Mouse (Mus musculus): ENCODE measurements around the gene Ppp4c. TPM values are rescaled to one million over a fixed set of nuclear protein-coding genes. Genes with fewer than 3 reads are reported as not detected.

Ppp4c gene
- total RNA-seq, 2 experiments from 2014 or later: 53.2 to 58.2 TPM

GRCm38 (mm10) chr7:126760391-126760802 lies 31.9 kb downstream of the Ppp4c start:
- intact Hi-C loops (cut with DNase I): loop anchor here (2.0 kb wide), 2 partner anchors 16 to 32 kb away; partner anchors contain the start of genes Ppp4c and Ypel3

GRCm38 (mm10) chr7:126759672-126760390 lies 32.5 kb downstream of the Ppp4c start:
- intact Hi-C loops (cut with DNase I): loop anchor here (2.0 kb wide), 2 partner anchors 17 to 33 kb away; partner anchors contain the start of genes Ppp4c and Ypel3
- no peak for DNase-seq

More at GRCm38 (mm10) chr7:126760391-126760802, 31.9 kb downstream of the Ppp4c start:
- peak; percentile 87 for DNase-seq

GRCm38 (mm10) chr7:126759050-126759671 lies 33.1 kb downstream of the Ppp4c start, which contains the start of gene Mapk3:
Mapk3 (plus strand) TSS chr7:126759601.
- intact Hi-C loops (cut with DNase I): no loop called here
- DNase-seq: peak; percentile 92

GRCm38 (mm10) chr7:126758539-126758938 lies 33.8 kb downstream of the Ppp4c start:
- no peak for DNase-seq
- intact Hi-C loops (cut with DNase I): no loop called here

GRCm38 (mm10) chr7:126754866-126755265 lies 37.4 kb downstream of the Ppp4c start:
- intact Hi-C loops (cut with DNase I): loop anchor here (5.0 kb wide), 1 partner anchor 357 kb away; no protein-coding TSS in a partner anchor
- DNase-seq: peak; percentile 83 to 88

DNA sequence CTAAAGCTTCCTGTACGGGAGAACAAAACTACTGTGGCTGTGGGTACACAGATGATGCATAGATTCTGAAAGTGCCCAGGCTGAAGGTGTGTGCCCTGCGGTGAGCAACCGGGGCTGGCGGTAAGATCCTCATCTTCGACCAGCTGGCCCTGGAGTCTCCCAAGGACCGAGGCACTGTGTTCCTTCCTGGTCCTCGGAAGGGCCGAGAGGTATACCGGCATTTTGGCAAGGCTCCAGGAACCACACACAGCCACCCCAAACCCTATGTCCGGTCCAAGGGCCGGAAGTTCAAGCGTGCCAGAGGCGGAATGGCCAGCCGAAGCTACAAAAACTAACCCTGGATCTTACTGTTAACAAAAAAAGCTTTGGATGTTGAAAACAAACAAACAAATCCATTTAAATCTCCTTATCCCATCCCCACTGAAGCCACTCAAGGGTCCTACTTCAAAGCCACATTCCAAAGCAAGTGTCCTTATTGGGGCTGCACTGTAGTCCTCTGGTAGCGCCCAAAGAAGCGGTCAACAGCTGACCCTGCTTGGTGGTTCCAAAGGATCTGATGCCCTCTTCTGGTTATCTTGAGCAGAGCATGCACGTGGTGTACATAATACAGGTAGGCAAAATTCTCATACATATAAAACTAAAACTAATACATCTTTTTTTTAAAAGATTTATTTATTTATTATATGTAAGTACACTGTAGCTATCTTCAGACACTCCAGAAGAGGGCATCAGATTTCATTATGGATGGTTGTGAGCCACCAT lies 42.5 kb downstream of the Ppp4c start:
- no peak for DNase-seq
- intact Hi-C loops (cut with DNase I): loop anchor here (5.0 kb wide), 1 partner anchor 363 kb away; no protein-coding TSS in a partner anchor

GRCm38 (mm10) chr7:126748824-126749223 lies 43.5 kb downstream of the Ppp4c start:
- intact Hi-C loops (cut with DNase I): no loop called here
- DNase-seq: no peak

DNA sequence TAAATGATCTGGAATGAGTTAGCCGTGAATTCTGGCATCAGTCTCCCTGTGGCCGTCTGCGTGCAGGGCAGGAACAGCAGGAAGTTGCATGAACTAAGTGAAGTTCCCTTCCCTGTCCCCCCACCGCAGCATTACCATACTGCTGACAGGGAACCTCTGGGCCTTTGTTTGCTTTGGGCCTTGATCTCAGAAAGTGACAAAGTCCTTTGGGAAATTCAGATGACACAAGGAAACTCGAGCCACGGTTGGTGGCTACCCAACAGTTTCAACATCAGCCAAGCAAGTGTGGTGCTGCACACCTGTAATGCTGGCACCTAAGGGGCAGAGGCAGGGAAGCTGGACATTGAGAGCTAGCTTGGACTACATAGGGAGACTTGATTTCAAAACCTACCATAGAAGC lies 45.5 kb downstream of the Ppp4c start:
- peak in 1 of 2 experiments; percentile 19 for DNase-seq
- intact Hi-C loops (cut with DNase I): no loop called here

GRCm38 (mm10) chr7:126746066-126746465 lies 46.2 kb downstream of the Ppp4c start:
- intact Hi-C loops (cut with DNase I): no loop called here
- DNase-seq: no peak

GRCm38 (mm10) chr7:126741964-126742482 lies 50.3 kb downstream of the Ppp4c start:
- intact Hi-C loops (cut with DNase I): no loop called here

GRCm38 (mm10) chr7:126741452-126741851 lies 50.8 kb downstream of the Ppp4c start:
- no peak for DNase-seq
- intact Hi-C loops (cut with DNase I): no loop called here

More at GRCm38 (mm10) chr7:126741964-126742482, 50.3 kb downstream of the Ppp4c start:
- DNase-seq: no peak

DNA sequence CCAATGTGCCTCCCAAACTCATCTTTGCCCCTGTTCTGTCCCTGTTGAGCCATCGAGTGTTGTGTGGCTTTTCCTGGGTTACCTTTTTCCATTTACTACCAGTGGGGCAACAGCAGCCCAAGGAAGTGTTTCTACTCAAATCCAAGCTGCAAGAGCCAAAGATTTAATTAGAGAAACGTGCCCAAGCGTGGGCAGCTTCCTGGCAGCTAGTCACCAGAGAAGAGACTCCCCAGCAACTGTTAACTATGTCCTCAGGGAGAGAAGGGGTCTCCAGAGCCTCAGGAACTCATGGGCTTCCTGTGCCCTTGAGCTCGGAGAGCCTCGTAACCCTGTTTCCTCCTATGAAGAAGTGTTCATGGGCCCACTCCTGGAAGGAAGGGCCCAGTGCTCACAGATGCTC lies 51.3 kb downstream of the Ppp4c start:
- intact Hi-C loops (cut with DNase I): no loop called here
- no peak for DNase-seq

DNA sequence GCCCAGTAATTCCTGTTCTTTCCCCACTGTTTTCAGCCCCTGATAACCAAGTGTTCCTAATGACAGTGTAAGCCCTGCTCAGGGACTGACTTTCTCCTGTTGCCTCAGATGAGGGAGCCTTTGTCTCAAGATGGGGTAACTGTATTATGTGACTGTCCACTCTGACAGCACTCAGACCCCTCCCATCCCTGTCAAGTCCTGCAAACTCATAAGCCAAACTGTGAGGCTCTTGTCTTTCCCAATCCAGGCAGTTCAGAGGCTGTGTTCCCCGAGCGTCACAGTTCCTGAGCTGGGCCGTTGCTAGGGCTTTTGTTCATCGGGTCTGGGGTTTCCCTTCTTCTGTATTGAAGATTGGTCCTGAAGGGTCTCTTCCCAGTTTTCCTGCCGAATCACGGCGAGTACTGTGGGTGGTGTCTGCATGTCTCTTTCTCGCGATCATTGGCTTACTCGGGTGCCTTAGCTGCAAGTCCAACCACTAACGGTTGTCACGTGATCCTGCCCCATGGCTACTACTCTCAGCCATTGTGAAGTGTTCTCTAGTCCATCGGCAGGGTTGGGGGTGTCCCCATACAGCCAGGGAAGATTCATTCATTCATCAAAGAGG lies 52.1 kb downstream of the Ppp4c start:
- intact Hi-C loops (cut with DNase I): no loop called here
- no peak for DNase-seq

GRCm38 (mm10) chr7:126739551-126739950 lies 52.7 kb downstream of the Ppp4c start:
- intact Hi-C loops (cut with DNase I): no loop called here
- no peak for DNase-seq

- no peak for DNase-seq
- intact Hi-C loops (cut with DNase I): no loop called here
Measured at GRCm38 (mm10) chr7:126736122-126736521, 56.2 kb downstream of the Ppp4c start.

Other genes with a start within 250 kb of the Ppp4c start
- gene Eif3c, start 226.1 kb downstream of the Ppp4c start, total RNA-seq (2021): 100 to 1,000 TPM; 149 to 159 TPM
- gene Apobr, start 207.6 kb downstream of the Ppp4c start, total RNA-seq (2021): under 1 TPM; 0.69 to 0.81 TPM
- gene Cln3, start 206.7 kb downstream of the Ppp4c start, total RNA-seq (2021): 10 to 100 TPM; 14.7 to 16.6 TPM
- not detected for gene Il27, start 197.6 kb downstream of the Ppp4c start, total RNA-seq (2021)
- gene Nupr1, start 161.6 kb downstream of the Ppp4c start, total RNA-seq (2021): 10 to 100 TPM in 1 of 2 experiments, 1 to 10 TPM in 1; 7.2 to 10.5 TPM
- 10 to 100 TPM; 26.0 to 32.0 TPM for gene Sgf29, start 143.2 kb downstream of the Ppp4c start, total RNA-seq (2021)
- gene Sult1a1, start 116.1 kb downstream of the Ppp4c start, total RNA-seq (2021): 10 to 100 TPM; 12.0 to 32.5 TPM
- 10 to 100 TPM; 50.7 to 59.8 TPM for gene Bola2, start 97.1 kb downstream of the Ppp4c start, total RNA-seq (2021)
- gene Slx1b, start 96.7 kb downstream of the Ppp4c start, total RNA-seq (2021): 1 to 10 TPM; 6.1 to 8.0 TPM
- 10 to 100 TPM; 12.7 to 14.6 TPM for gene Coro1a, start 84.7 kb downstream of the Ppp4c start, total RNA-seq (2021)
- 100 to 1,000 TPM in 1 of 2 experiments, 10 to 100 TPM in 1; 97.7 to 103 TPM for gene Mapk3, start 32.9 kb downstream of the Ppp4c start, total RNA-seq (2021)
- gene Gdpd3, start 26.2 kb downstream of the Ppp4c start, total RNA-seq (2021): 1 to 10 TPM; 3.6 to 4.6 TPM
- 10 to 100 TPM; 61.9 to 71.7 TPM for gene Ypel3, start 15.5 kb downstream of the Ppp4c start, total RNA-seq (2021)
- under 1 TPM; 0.29 to 0.35 TPM for gene Tbx6, start 11.0 kb downstream of the Ppp4c start, total RNA-seq (2021)
- gene Fam57b, start 5.2 kb upstream of the Ppp4c start, total RNA-seq (2021): 10 to 100 TPM; 10.1 to 11.0 TPM
- not detected for gene 4930451I11Rik, start 39.1 kb upstream of the Ppp4c start, total RNA-seq (2021)
- not detected for gene Doc2a, start 54.9 kb upstream of the Ppp4c start, total RNA-seq (2021)
- 10 to 100 TPM; 10.3 to 13.8 TPM for gene Hirip3, start 69.5 kb upstream of the Ppp4c start, total RNA-seq (2021)
- gene Ino80e, start 69.9 kb upstream of the Ppp4c start, total RNA-seq (2021): 10 to 100 TPM; 23.8 to 30.0 TPM
- 10 to 100 TPM; 65.6 to 65.7 TPM for gene Taok2, start 92.2 kb upstream of the Ppp4c start, total RNA-seq (2021)
- gene Tmem219, start 130.4 kb upstream of the Ppp4c start, total RNA-seq (2021): 10 to 100 TPM; 16.3 to 17.6 TPM
- 1 to 10 TPM; 7.7 to 9.7 TPM for gene Kctd13, start 136.4 kb upstream of the Ppp4c start, total RNA-seq (2021)
- not detected for gene Asphd1, start 157.1 kb upstream of the Ppp4c start, total RNA-seq (2021)
- gene Sez6l2, start 158.1 kb upstream of the Ppp4c start, total RNA-seq (2021): 10 to 100 TPM; 23.3 to 30.4 TPM
- 10 to 100 TPM; 73.8 to 82.0 TPM for gene Cdipt, start 183.4 kb upstream of the Ppp4c start, total RNA-seq (2021)
- under 1 TPM; 0.47 to 0.84 TPM for gene Cdiptos, start 183.6 kb upstream of the Ppp4c start, total RNA-seq (2021)
- 10 to 100 TPM; 45.3 to 50.1 TPM for gene Mvp, start 222.1 kb upstream of the Ppp4c start, total RNA-seq (2021)
- not detected for gene Pagr1b, start 224.0 kb upstream of the Ppp4c start, total RNA-seq (2021)
- 10 to 100 TPM in 1 of 2 experiments, 1 to 10 TPM in 1; 6.4 to 19.6 TPM for gene Pagr1a, start 224.9 kb upstream of the Ppp4c start, total RNA-seq (2021)
- gene Gm42742, start 228.6 kb upstream of the Ppp4c start, total RNA-seq (2021): 10 to 100 TPM; 19.0 to 27.2 TPM
- gene Prrt2, start 228.7 kb upstream of the Ppp4c start, total RNA-seq (2021): 1 to 10 TPM; 1.0 to 2.3 TPM
- 100 to 1,000 TPM; 106 to 113 TPM for gene Maz, start 234.5 kb upstream of the Ppp4c start, total RNA-seq (2021)
- gene Kif22, start 250.0 kb upstream of the Ppp4c start, total RNA-seq (2021): 10 to 100 TPM; 15.3 to 17.6 TPM